Mouse (Mus musculus) forebrain, postnatal 0 days (tissue): ENCODE measurements at regions not wholly inside any gene's neighbourhood (a gene's known extent, or its start where the extent isn't known, plus 50 kb on each side); places are given as distances from the start of the nearest gene placed in this dataset.

Experiments
- ATAC-seq: fragments of 200-750 bp; cut with Nextera tagmentation; 2 replicates; pipeline ENCODE4 v1.8.0; 2017; ENCODE audit warnings: mild to moderate bottlenecking, moderate library complexity
- DNase-seq: peaks from one replicate; pipeline ENCODE4 v3.0.0-alpha.2; 2015
- H3K27ac ChIP-seq: fragments of 300-500 bp; sonication (generic); 2 replicates; pipeline ENCODE4 v1.5.1; 2014; ENCODE audit warnings: low read depth, mild to moderate bottlenecking, antibody characterized with exemption, low read length, moderate library complexity, mixed read lengths
- H3K27me3 ChIP-seq: fragments of 300-500 bp; sonication (generic); 2 replicates; pipeline ENCODE4 v1.6.1; 2014; ENCODE audit warnings: mild to moderate bottlenecking, low read length, mixed read lengths; ENCODE audit not compliant: insufficient read depth
- H3K36me3 ChIP-seq: fragments of 300-500 bp; sonication (generic); 2 replicates; pipeline ENCODE4 v1.6.1; 2014; ENCODE audit warnings: mild to moderate bottlenecking, moderate library complexity; ENCODE audit not compliant: insufficient read depth
- H3K4me1 ChIP-seq: fragments of 300-500 bp; sonication (generic); 2 replicates; pipeline ENCODE4 v1.6.1; 2014; ENCODE audit warnings: antibody characterized with exemption; ENCODE audit not compliant: insufficient read depth
- H3K4me2 ChIP-seq: fragments of 300-500 bp; sonication (generic); 2 replicates; pipeline ENCODE4 v1.6.1; 2014; ENCODE audit warnings: low read depth, mild to moderate bottlenecking, moderate library complexity
- H3K4me3 ChIP-seq: fragments of 300-500 bp; sonication (generic); 2 replicates; pipeline ENCODE4 v1.5.1; 2014; ENCODE audit warnings: low read depth, low read length, mixed read lengths
- H3K9ac ChIP-seq: fragments of 300-500 bp; sonication (generic); 2 replicates; pipeline ENCODE4 v1.6.1; 2014; ENCODE audit warnings: mild to moderate bottlenecking
- H3K9me3 ChIP-seq: fragments of 300-500 bp; sonication (generic); 2 replicates; pipeline ENCODE4 v1.6.1; 2016; ENCODE audit warnings: low read length
- CTCF ChIP-seq: sonication (generic); IDR thresholded peaks from 2 replicates; pipeline ENCODE4 v1.5.1; 2016; ENCODE audit warnings: antibody characterized with exemption, control low read depth, low read depth
- WGBS: fragments of 180-500 bp; shearing (Covaris S2); extraction: QIAGEN DNeasy Blood & Tissue Kit; methylation state at CpG from one replicate; pipeline ENCODE4 v1.1.7; 2014; 5-methylcytosine and 5-hydroxymethylcytosine counted together

DNA sequence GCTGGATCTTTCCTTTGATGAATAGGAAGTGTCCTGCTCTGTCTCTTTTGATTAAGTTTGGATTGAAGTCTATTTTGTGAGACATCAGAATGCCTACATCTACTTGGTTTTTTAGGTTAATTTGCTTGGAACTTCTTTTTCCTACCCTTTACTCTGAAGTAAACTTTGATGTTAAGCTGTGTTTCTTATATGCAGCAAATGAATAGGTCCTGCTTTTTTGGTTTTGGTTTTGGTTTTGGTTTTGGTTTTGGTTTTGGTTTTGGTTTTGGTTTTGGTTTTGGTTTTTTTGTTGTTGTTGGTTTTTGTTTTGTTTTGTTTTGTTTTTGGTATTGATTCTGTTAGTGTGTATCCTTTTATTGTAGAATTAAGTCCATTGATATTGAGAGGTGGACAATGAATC lies 894.1 kb upstream of the Gm7489 start:
- no peak overlapping the region for H3K4me3 ChIP-seq
- no peaks in the 10 kb centered on the region for H3K9me3 ChIP-seq
- no peaks in the 10 kb centered on the region for H3K27me3 ChIP-seq
- no peak overlapping the region for H3K9ac ChIP-seq
- H3K4me2 ChIP-seq = no peak overlapping the region
- DNase-seq = no peak
- no peak overlapping the region for H3K27ac ChIP-seq
- TF ChIP-seq CTCF = no peak
- ATAC-seq = no peak
- no peaks in the 10 kb centered on the region for H3K36me3 ChIP-seq
- H3K4me1 ChIP-seq = no peaks in the 10 kb centered on the region

DNA sequence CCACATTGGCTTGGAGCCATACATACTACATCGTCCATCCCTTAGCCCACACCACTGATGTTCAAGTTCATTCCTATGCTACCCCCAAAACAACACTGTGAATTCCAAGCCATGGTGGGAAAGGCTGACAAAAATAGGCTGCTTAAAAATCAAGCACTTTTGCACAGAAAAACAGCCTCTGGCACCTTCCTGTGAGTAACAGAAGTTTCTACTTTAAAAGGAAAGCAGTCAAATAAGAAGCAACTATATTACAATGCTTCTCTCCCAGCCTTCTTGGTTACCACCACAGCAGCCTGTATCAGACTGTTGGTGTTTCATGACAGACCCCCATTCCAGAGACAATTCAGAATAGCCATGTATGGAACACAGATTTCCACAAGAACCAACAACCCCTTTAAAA lies 890.4 kb upstream of the Gm7489 start:
- no peaks in the 10 kb centered on the region for H3K4me1 ChIP-seq
- DNase-seq (peak; percentile 15), ATAC-seq (peak; percentile 32; the same call in 1 of the 2 replicates)
- H3K36me3 ChIP-seq = no peaks in the 10 kb centered on the region
- no peak overlapping the region for H3K27ac ChIP-seq
- no peak overlapping the region for H3K4me2 ChIP-seq
- H3K9ac ChIP-seq = no peak overlapping the region
- WGBS = 63% methylated on average over 1 of the region's 1 CpGs
- TF ChIP-seq CTCF = no peak
- H3K4me3 ChIP-seq = no peak overlapping the region
- no peaks in the 10 kb centered on the region for H3K9me3 ChIP-seq
- H3K27me3 ChIP-seq = no peaks in the 10 kb centered on the region

DNA sequence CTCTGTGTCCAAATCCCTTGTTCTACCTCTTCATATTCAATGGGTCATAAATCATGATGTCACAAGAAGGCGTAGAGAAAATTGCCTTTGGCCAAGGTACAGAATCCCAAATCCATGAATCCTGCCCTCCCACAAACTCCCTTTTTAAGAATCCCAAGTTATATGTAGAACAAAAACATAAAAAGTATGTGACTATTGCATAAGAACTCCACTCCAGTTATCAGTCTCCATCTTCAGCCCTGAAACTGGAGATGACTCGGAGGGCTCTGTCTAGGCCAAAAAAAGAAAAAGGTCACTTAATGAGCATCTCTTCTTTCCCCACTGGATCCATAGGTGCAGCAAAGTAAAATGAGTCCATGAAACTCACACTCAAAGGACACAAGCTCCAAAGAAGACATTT lies 885.5 kb upstream of the Gm7489 start:
- no peak for TF ChIP-seq CTCF

DNA sequence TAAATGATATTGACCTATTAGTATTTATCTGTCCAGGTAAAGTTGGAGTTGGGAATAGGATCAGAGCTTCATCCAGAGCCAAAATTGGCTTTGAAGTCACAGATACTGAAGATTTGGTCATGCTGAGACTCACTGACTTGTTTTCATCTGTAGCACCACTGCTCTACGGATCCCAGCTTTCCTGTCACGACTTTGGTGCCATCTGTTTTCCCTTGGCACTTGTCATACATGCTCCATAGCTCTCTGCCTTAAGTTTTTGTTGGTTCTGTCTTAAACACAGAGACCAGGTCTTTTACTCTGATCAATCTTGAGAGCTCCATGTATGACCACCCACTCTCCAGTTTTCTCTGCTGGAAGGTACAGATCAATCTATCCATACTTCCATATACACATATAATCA lies 884.9 kb upstream of the Gm7489 start:
- no peak for TF ChIP-seq CTCF
- no peaks in the 10 kb centered on the region for H3K36me3 ChIP-seq
- H3K4me2 ChIP-seq = no peak overlapping the region
- H3K4me1 ChIP-seq = no peaks in the 10 kb centered on the region
- H3K9ac ChIP-seq = no peak overlapping the region
- WGBS = 73% methylated on average over 2 of the region's 2 CpGs
- DNase-seq (no peak), ATAC-seq (no peak)
- H3K9me3 ChIP-seq = no peaks in the 10 kb centered on the region
- no peaks in the 10 kb centered on the region for H3K27me3 ChIP-seq
- H3K4me3 ChIP-seq = no peak overlapping the region
- no peak overlapping the region for H3K27ac ChIP-seq

More for the DNA sequence above, 885.5 kb upstream of the Gm7489 start:
- Histone ChIP-seq H3K27me3 (no peaks in the 10 kb centered on the region), H3K4me1 (no peaks in the 10 kb centered on the region), H3K4me2 (no peak overlapping the region), H3K27ac (no peak overlapping the region), H3K9ac (no peak overlapping the region), H3K4me3 (no peak overlapping the region), H3K36me3 (no peaks in the 10 kb centered on the region), H3K9me3 (no peaks in the 10 kb centered on the region)
- DNase-seq (no peak), ATAC-seq (no peak)
- 96% methylated on average over 2 of the region's 2 CpGs for WGBS

DNA sequence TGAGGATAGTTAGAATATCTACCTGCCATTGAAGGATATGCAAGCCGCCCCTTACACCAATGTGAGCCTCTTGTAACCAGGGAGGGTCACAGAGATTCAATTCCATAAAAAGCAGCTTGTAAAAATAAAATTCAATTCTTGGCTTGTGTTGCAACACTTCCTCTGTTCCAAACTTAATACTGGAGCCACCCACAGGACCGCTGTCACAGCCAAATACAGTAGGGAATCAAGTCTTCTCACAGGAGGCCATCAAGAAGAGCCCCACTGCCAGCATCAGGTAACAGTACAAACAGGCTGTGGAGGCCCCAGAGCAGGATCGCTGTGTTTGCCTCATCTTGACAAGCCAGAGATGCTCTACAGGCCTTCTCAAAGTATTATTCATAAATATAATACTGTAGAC lies 883.3 kb upstream of the Gm7489 start:
- no peak for DNase-seq
- Histone ChIP-seq H3K27ac (no peak overlapping the region), H3K9me3 (no peaks in the 10 kb centered on the region), H3K4me1 (no peaks in the 10 kb centered on the region), H3K4me3 (no peak overlapping the region), H3K36me3 (no peaks in the 10 kb centered on the region), H3K4me2 (no peak overlapping the region), H3K27me3 (no peaks in the 10 kb centered on the region), H3K9ac (no peak overlapping the region)
- ATAC-seq = no peak
- 92% methylated on average over 3 of the region's 3 CpGs for WGBS
- TF ChIP-seq CTCF = no peak

DNA sequence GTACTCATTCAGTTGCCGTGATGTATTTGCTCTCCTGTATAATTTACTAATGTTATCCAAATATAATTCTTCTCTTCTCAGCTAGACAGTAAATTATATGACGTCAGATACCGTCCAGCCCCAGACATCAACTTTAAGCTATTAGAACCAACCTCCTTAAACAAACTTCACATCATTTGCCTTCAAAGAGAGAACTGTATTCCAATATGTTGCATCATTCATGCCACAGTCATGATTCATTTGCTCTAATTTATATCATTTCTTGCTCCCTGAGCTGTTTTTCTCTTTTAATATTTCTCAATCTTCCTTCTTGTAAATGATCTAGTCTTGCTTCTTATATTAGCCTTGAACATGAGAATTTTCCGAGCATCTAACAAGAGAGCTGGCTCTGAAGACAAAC lies 882.7 kb upstream of the Gm7489 start:
- Histone ChIP-seq H3K9ac (no peak overlapping the region), H3K27me3 (no peaks in the 10 kb centered on the region), H3K4me1 (no peaks in the 10 kb centered on the region), H3K4me2 (no peak overlapping the region), H3K36me3 (no peaks in the 10 kb centered on the region), H3K9me3 (no peaks in the 10 kb centered on the region), H3K4me3 (no peak overlapping the region), H3K27ac (no peak overlapping the region)
- DNase-seq = no peak
- no peak for TF ChIP-seq CTCF
- WGBS = 92% methylated on average over 4 of the region's 4 CpGs
- no peak for ATAC-seq

DNA sequence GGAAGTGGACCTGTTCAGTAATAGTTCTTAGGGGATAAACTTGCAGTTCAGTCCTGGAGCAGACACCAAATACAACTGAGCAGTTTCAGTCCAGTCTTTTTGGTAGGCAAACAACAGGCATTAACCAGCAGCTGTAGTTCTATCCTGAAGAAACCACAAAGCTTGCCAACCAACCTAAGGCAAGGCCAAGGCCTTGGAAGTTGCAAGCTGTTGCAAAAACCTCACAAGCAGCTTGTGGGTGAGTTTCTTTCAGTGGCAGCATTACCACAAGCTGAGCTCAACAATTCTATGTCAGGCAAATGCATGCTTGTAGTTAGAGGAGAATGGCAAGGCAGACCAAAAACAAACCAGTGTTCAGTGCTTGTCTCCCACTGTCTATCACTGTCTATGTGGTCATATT lies 880.6 kb upstream of the Gm7489 start:
- Histone ChIP-seq H3K9ac (no peak overlapping the region), H3K27me3 (no peaks in the 10 kb centered on the region), H3K27ac (no peak overlapping the region)

DNA sequence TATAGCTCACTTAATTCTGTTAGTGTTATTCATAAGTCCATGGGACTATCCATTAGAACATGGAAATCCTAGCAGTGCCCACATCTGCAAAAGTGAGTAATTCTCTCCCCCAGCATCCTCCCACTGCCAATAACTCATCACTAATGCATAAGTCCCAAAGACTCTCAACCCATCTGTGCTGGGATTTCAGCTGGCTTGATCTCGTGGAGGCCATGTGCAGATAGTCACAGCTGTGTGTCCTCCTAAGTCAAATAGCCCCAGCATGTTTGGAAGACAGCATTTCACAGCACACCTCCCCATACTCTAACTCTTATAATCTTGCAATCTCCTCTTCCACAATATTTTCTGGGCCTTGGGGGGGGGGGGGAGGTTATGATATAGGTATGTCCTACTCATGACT lies 877.9 kb upstream of the Gm7489 start:
- no peak for TF ChIP-seq CTCF
- H3K9me3 ChIP-seq = no peaks in the 10 kb centered on the region
- H3K4me2 ChIP-seq = no peak overlapping the region
- no peak overlapping the region for H3K27ac ChIP-seq
- no peak for DNase-seq
- no peaks in the 10 kb centered on the region for H3K27me3 ChIP-seq
- no peak overlapping the region for H3K4me3 ChIP-seq
- no peak for ATAC-seq
- H3K36me3 ChIP-seq = no peaks in the 10 kb centered on the region
- no peaks in the 10 kb centered on the region for H3K4me1 ChIP-seq
- no peak overlapping the region for H3K9ac ChIP-seq
- WGBS = 69% methylated on average over 1 of the region's 1 CpGs

More for the DNA sequence above, 880.6 kb upstream of the Gm7489 start:
- no peak for ATAC-seq
- no peak for TF ChIP-seq CTCF
- DNase-seq = no peak
- Histone ChIP-seq H3K36me3 (no peaks in the 10 kb centered on the region), H3K4me1 (no peaks in the 10 kb centered on the region), H3K9me3 (no peaks in the 10 kb centered on the region), H3K4me3 (no peak overlapping the region), H3K4me2 (no peak overlapping the region)
